Mouse (Mus musculus) adrenal gland, adult 8-10 months (tissue): ENCODE results near the gene Iqce. TPM values are rescaled to one million over a fixed set of nuclear protein-coding genes. Genes with fewer than 3 reads are reported as not detected.

Experiments
- DNase-seq: peaks from one replicate; pipeline ENCODE4 v3.0.0; 2022
- total RNA-seq, 4 experiments: library from RNA; stranded (reverse); gene quantifications; 2 replicates each; pipeline ENCODE4 v1.2.4; 2022

Gene Iqce
- 10 to 100 TPM; 21.0 to 45.5 (median 36.7) TPM for total RNA-seq

GRCm38 (mm10) chr5:140702103-140702513 lies at the start of gene Iqce:
Gene Iqce, minus strand, starts transcription at chr5:140702378.
- peak; percentile 92 for DNase-seq

- DNase-seq, result no peak
These were observed 48.7 kb upstream of the Iqce start for GRCm38 (mm10) chr5:140750925-140751324.

- DNase-seq, result no peak
These were observed 47.1 kb upstream of the Iqce start for GRCm38 (mm10) chr5:140749062-140749875.

- DNase-seq, result no peak
These were observed 46.2 kb upstream of the Iqce start for GRCm38 (mm10) chr5:140748425-140748824.

- DNase-seq, result no peak
These were observed 41.5 kb upstream of the Iqce start for GRCm38 (mm10) chr5:140743706-140744131.

GRCm38 (mm10) chr5:140741877-140742276 lies 39.7 kb upstream of the Iqce start:
- DNase-seq, result no peak

- no peak for DNase-seq
These were observed 38.9 kb upstream of the Iqce start for GRCm38 (mm10) chr5:140741040-140741439.

- DNase-seq, result no peak
These were observed 37.6 kb upstream of the Iqce start for GRCm38 (mm10) chr5:140739813-140740212.

GRCm38 (mm10) chr5:140736166-140736565 lies 34.0 kb upstream of the Iqce start:
- no peak for DNase-seq

- no peak for DNase-seq
These were observed 33.1 kb upstream of the Iqce start for GRCm38 (mm10) chr5:140735297-140735696.

GRCm38 (mm10) chr5:140733336-140733735 lies 31.2 kb upstream of the Iqce start:
- DNase-seq, result no peak

GRCm38 (mm10) chr5:140732195-140732594 lies 30.0 kb upstream of the Iqce start:
- DNase-seq, result no peak

GRCm38 (mm10) chr5:140731040-140731797 lies 29.0 kb upstream of the Iqce start:
- no peak for DNase-seq

- DNase-seq, result peak; percentile 79
These were observed 25.0 kb upstream of the Iqce start for GRCm38 (mm10) chr5:140726946-140727740.

- DNase-seq, result no peak
These were observed 24.1 kb upstream of the Iqce start for GRCm38 (mm10) chr5:140726062-140726839.

GRCm38 (mm10) chr5:140723822-140724221 lies 21.6 kb upstream of the Iqce start, which contains the start of gene Amz1:
Gene Amz1, plus strand, starts transcription at chr5:140724127.
- DNase-seq, result no peak

GRCm38 (mm10) chr5:140722121-140722520 lies 19.9 kb upstream of the Iqce start:
- peak; percentile 33 for DNase-seq

GRCm38 (mm10) chr5:140720773-140721172 lies 18.6 kb upstream of the Iqce start:
- DNase-seq, result no peak

GRCm38 (mm10) chr5:140711040-140711439 lies 8.9 kb upstream of the Iqce start:
- DNase-seq, result no peak

- no peak for DNase-seq
These were observed 8.1 kb upstream of the Iqce start for GRCm38 (mm10) chr5:140710315-140710714.

- no peak for DNase-seq
These were observed 3.5 kb upstream of the Iqce start for GRCm38 (mm10) chr5:140705501-140706171.
